Mouse (Mus musculus): Measurements from ENCODE around the gene Cask.
"Not testable (repeated sequence)": the region's sequence is repeated elsewhere in the genome, so short reads cannot be mapped to it uniquely, and the experiment has no call there.

Cask gene

GRCm38 (mm10) chrX:13851285-13851684, at the start of gene Cask:
Gene Cask, minus strand, starts transcription at chrX:13851367.
- DNase-seq (ENCODE audit: low spot score), result no peak

- no peak for DNase-seq (ENCODE audit: low spot score)
Observed at GRCm38 (mm10) chrX:13889976-13890375, 38.8 kb upstream of the Cask start.

- DNase-seq (ENCODE audit: low spot score), result no peak
Observed at GRCm38 (mm10) chrX:13884348-13884747, 33.2 kb upstream of the Cask start.

GRCm38 (mm10) chrX:13881969-13882368, 30.8 kb upstream of the Cask start:
- DNase-seq (ENCODE audit: low spot score), result no peak

GRCm38 (mm10) chrX:13860145-13860544, 9.0 kb upstream of the Cask start:
- DNase-seq (ENCODE audit: low spot score), result no peak

- no peak for DNase-seq (ENCODE audit: low spot score)
Observed at GRCm38 (mm10) chrX:13859051-13859450, 7.9 kb upstream of the Cask start.

- no peak for DNase-seq (ENCODE audit: low spot score)
Observed at GRCm38 (mm10) chrX:13848473-13848872, 2.7 kb downstream of the Cask start.

- no peak for DNase-seq (ENCODE audit: low spot score)
Observed at GRCm38 (mm10) chrX:13847502-13847851, 3.7 kb downstream of the Cask start.

- DNase-seq (ENCODE audit: low spot score), result peak; percentile 73
Observed at GRCm38 (mm10) chrX:13846653-13847501, 4.3 kb downstream of the Cask start.

- no peak for DNase-seq (ENCODE audit: low spot score)
Observed at GRCm38 (mm10) chrX:13845858-13846652, 5.1 kb downstream of the Cask start.

- no peak for DNase-seq (ENCODE audit: low spot score)
Observed at GRCm38 (mm10) chrX:13845141-13845857, 5.9 kb downstream of the Cask start.

- no peak for DNase-seq (ENCODE audit: low spot score)
Observed at GRCm38 (mm10) chrX:13822792-13823191, 28.4 kb downstream of the Cask start.

GRCm38 (mm10) chrX:13798754-13799153, 52.4 kb downstream of the Cask start:
- DNase-seq (ENCODE audit: low spot score), result no peak

GRCm38 (mm10) chrX:13765672-13766071, 85.5 kb downstream of the Cask start:
- no peak for DNase-seq (ENCODE audit: low spot score)

- DNase-seq (ENCODE audit: low spot score), result no peak
Observed at GRCm38 (mm10) chrX:13765024-13765423, 86.1 kb downstream of the Cask start.

GRCm38 (mm10) chrX:13757279-13758005, 93.7 kb downstream of the Cask start:
- no peak for DNase-seq (ENCODE audit: low spot score)

- no peak for DNase-seq (ENCODE audit: low spot score)
Observed at GRCm38 (mm10) chrX:13741110-13741509, 110.1 kb downstream of the Cask start.

- DNase-seq (ENCODE audit: low spot score), result not testable (repeated sequence)
Observed at GRCm38 (mm10) chrX:13730785-13731184, 120.4 kb downstream of the Cask start.

GRCm38 (mm10) chrX:13729835-13730480, 121.2 kb downstream of the Cask start:
- no peak for DNase-seq (ENCODE audit: low spot score)

- no peak for DNase-seq (ENCODE audit: low spot score)
Observed at GRCm38 (mm10) chrX:13725573-13726403, 125.4 kb downstream of the Cask start.
